Mouse (Mus musculus) olfactory bulb, adult 2 months (tissue): ENCODE data around the gene Bmp2k. TPM values are rescaled to one million over a fixed set of nuclear protein-coding genes. Genes with fewer than 3 reads are reported as not detected.

Experiments used
- H3K27ac ChIP-seq: fragments of 200-500 bp; 2 replicates; pipeline ENCODE4 v1.5.1; 2012; ENCODE audit warnings: low read depth, low read length; ENCODE audit not compliant: insufficient read depth
- H3K4me1 ChIP-seq: fragments of 200-500 bp; 2 replicates; pipeline ENCODE4 v1.6.1; 2012; ENCODE audit warnings: low read length; ENCODE audit not compliant: control insufficient read depth, insufficient read depth
- H3K4me3 ChIP-seq: fragments of 200-500 bp; 2 replicates; pipeline ENCODE4 v1.5.1; 2012; ENCODE audit warnings: mild to moderate bottlenecking, low read depth, low read length, moderate library complexity; ENCODE audit not compliant: insufficient read depth
- CTCF ChIP-seq: fragments of 200-500 bp; IDR thresholded peaks from 2 replicates; pipeline ENCODE4 v1.5.1; 2012; ENCODE audit warnings: low read depth, mild to moderate bottlenecking, low read length, moderate library complexity; ENCODE audit not compliant: insufficient read depth
- POLR2A ChIP-seq: fragments of 200-500 bp; IDR thresholded peaks from 2 replicates; pipeline ENCODE4 v1.6.1; 2012; ENCODE audit warnings: mild to moderate bottlenecking, low read depth, low read length, moderate library complexity; ENCODE audit not compliant: insufficient read depth
- WGBS: fragments of 180-500 bp; shearing (Covaris S2); methylation state at CpG from one replicate; pipeline ENCODE4 v1.1.7; 2018; 5-methylcytosine and 5-hydroxymethylcytosine counted together
- polyA plus RNA-seq: library from polyadenylated mRNA; stranded (reverse); fragments of >200 nt; gene quantifications from 2 replicates; pipeline ENCODE4 v1.2.4, GENCODE M21; 2012; ENCODE audit warnings: low replicate concordance; ENCODE audit not compliant: missing spikeins, insufficient read depth, insufficient read length

The Bmp2k gene
- polyA plus RNA-seq, 1 experiment: not detected

DNA sequence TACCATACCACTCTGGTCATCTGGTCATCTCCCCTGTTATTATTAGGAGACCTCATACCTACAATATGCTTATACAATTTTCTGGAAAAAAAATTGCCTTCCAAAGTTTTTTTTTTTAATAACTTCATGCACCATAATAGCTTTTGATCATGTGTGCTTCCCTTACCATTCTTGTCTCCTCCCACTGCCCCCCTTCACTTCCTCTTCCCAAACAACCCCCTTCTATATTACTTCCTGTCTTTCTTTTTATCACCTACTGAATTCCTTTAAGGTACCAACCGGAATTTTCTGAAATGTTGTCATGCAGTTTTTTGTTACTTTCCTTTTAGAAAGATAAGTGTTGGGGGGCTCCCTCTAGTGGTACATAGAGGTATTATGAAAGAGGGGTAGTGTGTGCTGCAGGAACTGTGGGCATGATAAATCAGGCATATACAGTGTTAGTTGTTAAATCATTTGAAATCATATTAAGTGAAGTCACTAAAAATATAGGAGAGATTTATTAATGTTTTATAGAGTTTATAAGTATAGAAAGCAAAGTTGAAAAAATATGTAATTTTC lies 58.1 kb downstream of the Bmp2k start:
- TF ChIP-seq POLR2A (no peak), CTCF (no peak)

DNA sequence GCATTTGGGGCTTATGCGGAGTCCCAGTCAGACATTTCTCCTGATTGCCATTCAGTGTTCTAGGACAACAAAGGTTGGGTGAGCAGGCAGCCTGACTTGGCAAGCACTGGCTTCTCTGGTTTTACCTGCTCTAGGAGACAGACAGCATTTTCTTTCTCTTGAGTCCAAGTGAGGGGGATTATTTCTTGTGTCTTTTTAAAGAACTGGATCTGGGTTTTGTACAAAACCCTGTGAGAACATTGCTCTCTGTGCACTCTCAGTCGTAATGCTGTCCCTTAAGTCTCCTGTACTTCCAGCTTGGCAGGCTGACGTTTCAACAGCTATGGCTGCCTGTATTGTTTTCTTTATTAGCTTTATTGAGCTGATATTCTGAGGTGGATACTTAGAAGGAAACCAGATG lies 58.9 kb downstream of the Bmp2k start:
- WGBS: 71% methylated on average over 3 of the region's 3 CpGs
- Histone ChIP-seq H3K27ac (no peak overlapping the region), H3K4me1 (no peaks in the 10 kb centered on the region), H3K4me3 (no peak overlapping the region)
- TF ChIP-seq CTCF (no peak), POLR2A (no peak)

More for the DNA sequence above, 58.1 kb downstream of the Bmp2k start:
- Histone ChIP-seq H3K4me1 (no peaks in the 10 kb centered on the region), H3K4me3 (no peak overlapping the region), H3K27ac (no peak overlapping the region)
- WGBS: 1% methylated on average over 1 of the region's 1 CpGs

DNA sequence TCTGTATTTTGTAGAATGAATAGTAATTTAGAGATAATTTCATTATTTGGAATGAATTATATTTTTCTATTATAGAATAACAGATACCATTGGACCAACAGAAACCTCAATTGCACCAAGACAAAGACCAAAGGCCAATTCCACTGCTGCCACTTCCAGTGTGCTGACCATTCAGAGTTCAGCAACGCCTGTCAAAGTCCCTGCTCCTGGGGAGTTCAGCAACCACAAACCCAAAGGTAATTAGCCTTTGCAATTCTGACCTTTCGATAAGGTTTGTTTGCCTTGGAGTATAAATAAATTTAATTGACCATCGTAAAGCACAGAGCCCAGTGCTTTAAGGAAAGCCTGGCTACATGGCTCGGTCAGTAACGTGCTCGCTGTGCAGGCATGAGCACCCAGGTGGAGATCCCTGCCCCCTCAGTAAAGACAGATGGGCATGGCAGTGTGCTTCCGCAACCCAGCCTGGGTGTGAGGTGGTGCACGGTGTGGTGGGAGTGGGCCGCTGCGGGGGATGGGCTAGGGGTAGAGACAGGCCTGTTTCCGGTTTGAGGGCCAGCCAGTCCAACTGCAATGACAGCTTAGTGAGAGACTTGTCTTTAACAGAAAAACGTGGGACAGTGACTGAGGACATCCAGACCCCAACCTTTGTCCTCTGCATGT lies 59.4 kb downstream of the Bmp2k start:
- TF ChIP-seq CTCF (no peak), POLR2A (no peak)
- 92% methylated on average over 12 of the region's 12 CpGs for WGBS

DNA sequence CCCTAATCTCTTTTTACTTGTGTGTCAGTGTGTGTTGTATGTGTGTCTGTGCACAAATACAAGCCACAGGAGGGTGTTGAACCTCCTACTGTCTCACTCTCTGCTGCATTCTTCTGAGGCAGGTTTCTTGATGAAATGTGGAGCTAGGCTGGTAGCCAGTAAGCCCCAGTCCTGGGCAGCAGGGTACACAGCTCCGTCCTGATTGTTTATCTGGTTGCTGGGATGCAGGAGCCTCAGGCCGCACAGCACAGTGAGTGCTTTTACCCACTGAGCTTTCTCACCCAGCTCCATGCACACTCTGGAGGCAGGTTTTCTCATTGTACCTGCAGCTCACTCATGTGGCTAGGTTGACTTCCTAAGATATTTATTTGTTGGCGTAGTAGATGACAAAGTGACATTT lies 63.4 kb downstream of the Bmp2k start:
- 77% methylated on average over 3 of the region's 3 CpGs for WGBS
- H3K4me3 ChIP-seq: no peak overlapping the region
- TF ChIP-seq CTCF: no peak
- TF ChIP-seq POLR2A: no peak
- H3K27ac ChIP-seq: no peak overlapping the region
- no peaks in the 10 kb centered on the region for H3K4me1 ChIP-seq

More for the DNA sequence above, 59.4 kb downstream of the Bmp2k start:
- Histone ChIP-seq H3K27ac (no peak overlapping the region), H3K4me1 (no peaks in the 10 kb centered on the region), H3K4me3 (no peak overlapping the region)

DNA sequence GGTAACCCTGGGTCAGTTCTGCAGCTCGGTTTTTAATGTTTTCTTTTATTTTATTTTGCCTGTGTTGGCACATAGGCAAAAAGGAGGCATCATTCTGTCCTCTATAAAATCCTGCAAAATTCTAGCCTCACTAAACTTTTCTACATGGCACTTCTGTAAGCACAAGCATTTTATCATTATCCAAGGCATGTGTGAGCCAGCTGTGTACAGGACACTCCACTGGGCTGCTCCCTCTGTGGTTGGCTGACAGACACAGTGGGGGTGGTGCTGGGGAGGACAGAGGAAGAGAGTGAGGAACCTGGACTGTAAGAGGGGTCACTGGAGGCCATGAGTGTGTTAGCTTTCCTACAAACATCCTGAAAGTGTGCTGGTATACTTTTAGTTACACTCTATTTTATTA lies 64.6 kb downstream of the Bmp2k start:
- TF ChIP-seq CTCF: no peak
- TF ChIP-seq POLR2A: no peak
- Histone ChIP-seq H3K4me3 (no peak overlapping the region), H3K4me1 (no peaks in the 10 kb centered on the region), H3K27ac (no peak overlapping the region)
- WGBS: 76% methylated on average over 1 of the region's 1 CpGs

DNA sequence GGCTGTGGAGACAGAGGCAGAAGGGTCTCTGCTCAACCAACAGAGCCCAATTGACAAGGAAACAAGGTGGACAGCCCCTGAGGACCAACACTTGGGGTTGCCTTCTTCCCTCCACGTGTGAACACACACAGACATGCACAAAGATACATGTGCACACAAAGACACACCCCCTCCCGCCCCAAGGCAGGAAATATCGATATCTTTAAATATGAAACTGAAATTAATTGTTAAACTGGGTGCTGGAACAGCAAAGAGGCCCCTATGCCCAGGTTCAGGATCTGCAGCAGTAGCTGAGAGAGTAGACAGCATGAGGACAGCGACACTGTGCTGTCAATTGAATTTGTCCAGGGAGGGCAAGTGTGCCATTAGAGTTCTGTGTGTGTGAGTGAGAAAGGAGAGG lies 68.3 kb downstream of the Bmp2k start:
- no peak overlapping the region for H3K27ac ChIP-seq
- H3K4me1 ChIP-seq: no peaks in the 10 kb centered on the region
- WGBS: 89% methylated on average over 4 of the region's 4 CpGs
- TF ChIP-seq CTCF: no peak
- TF ChIP-seq POLR2A: no peak
- no peak overlapping the region for H3K4me3 ChIP-seq

DNA sequence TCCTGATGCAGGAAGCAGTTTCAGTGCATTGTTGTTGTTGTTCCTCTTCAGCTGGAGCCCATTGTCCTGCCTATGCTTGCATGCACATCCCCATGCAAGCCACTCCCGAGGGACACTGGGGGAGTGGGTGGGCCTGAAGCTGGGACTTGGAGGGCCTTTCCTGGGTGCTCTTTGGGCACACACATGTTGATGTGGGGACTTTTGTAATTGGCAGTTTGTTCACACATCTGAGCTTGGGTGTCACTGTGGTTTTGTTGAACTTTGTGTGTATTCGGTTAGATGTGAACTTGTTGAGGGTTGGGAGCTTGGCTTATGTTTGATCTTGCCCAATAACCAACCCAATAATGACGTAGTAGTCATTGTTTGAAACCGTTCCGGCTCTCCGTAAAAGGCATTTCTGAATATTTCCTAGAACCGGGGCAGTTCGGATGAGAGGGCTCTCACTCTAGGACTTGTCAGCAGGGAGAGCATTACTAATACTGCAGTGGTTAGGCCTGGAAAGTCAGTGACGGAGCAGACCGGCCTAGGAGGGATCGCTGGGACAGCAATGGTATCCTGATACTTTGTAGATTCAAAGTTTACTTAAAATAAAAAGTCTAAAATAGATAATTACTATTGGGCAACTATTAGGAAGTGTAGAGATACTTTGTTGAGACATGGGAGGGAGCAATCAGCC lies 78.1 kb downstream of the Bmp2k start:
- Histone ChIP-seq H3K4me1 (no peaks in the 10 kb centered on the region), H3K4me3 (no peak overlapping the region), H3K27ac (no peak overlapping the region)
- 93% methylated on average over 11 of the region's 11 CpGs for WGBS
- no peak for TF ChIP-seq CTCF
- TF ChIP-seq POLR2A: no peak

DNA sequence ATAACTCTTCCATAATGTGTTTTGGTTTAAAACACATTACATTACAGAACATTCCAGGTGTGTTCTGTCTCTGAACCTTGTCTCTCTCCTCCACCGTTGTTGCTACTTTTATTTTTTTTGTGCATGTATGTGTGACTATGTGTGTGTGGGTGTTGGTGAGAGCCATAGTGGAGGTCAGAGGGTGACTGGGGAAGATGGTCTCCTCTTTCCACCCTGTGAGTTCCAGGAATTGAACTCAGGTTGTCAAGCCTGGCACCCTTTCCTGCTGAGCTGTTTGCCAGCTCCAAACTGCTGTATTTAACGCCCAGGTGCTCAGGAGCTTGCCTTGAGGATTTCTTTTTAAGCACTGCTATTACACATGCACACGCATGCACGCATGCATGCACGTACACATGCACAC lies 78.7 kb downstream of the Bmp2k start:
- TF ChIP-seq CTCF: no peak
- TF ChIP-seq POLR2A: no peak
- Histone ChIP-seq H3K27ac (no peak overlapping the region), H3K4me3 (no peak overlapping the region), H3K4me1 (no peaks in the 10 kb centered on the region)
- 92% methylated on average over 5 of the region's 5 CpGs for WGBS

DNA sequence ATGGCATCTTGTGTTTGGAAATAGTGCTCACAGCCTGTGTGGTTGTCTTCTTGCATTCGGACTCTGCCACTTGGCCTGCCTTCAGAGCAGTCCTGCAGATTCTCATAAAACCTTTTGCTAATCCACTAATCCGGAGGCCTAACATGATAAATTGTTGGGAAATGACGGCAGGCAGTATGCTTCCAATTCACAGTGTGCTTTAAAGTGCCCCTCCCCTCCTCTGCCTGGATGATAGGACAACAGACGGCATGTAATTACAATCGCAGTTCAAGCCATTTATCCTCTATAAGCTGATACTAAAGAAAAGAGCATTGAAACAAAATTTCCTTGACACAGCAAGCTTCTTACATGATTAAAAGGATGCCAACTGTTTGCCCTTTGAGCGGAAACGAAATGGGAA lies 80.2 kb downstream of the Bmp2k start:
- WGBS: 58% methylated on average over 7 of the region's 7 CpGs
- TF ChIP-seq CTCF (no peak), POLR2A (no peak)
- Histone ChIP-seq H3K4me1 (no peaks in the 10 kb centered on the region), H3K4me3 (no peak overlapping the region), H3K27ac (no peak overlapping the region)

DNA sequence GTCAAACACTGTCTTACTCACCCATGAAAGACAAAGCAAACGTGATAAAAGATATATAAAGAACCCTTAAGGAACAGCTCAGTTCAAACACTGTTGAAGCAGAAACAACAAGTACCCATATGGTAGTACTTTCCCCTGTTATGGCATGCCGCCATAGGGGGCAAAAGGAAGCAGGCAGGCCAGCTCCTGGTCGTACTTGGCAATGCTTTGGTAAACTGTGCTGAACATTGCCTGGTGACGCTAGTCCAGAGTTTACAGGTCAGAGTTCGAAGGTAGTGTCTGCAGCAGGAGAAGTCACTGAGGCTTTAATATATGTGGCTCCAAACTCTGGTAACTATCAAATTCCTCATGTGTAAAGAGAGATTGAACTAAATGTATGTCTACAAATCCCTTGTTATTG lies 81.2 kb downstream of the Bmp2k start:
- WGBS: 93% methylated on average over 5 of the region's 5 CpGs
- no peak for TF ChIP-seq POLR2A
- no peak for TF ChIP-seq CTCF
- H3K27ac ChIP-seq: no peak overlapping the region
- no peak overlapping the region for H3K4me3 ChIP-seq
- H3K4me1 ChIP-seq: no peaks in the 10 kb centered on the region
